Mouse (Mus musculus) hindbrain, embryonic 13.5 days (tissue): Measurements from ENCODE around the gene Heatr5b. TPM values are rescaled to one million over a fixed set of nuclear protein-coding genes. Genes with fewer than 3 reads are reported as not detected.

Experiments used
- ATAC-seq: fragments of 200-750 bp; cut with Nextera tagmentation; 2 replicates; pipeline ENCODE4 v1.8.0; 2017; ENCODE audit warnings: moderate TSS enrichment; ENCODE audit not compliant: low FRiP score
- H3K27ac ChIP-seq: fragments of 300-500 bp; sonication (generic); 2 replicates; pipeline ENCODE4 v1.5.1; 2015; ENCODE audit warnings: inconsistent platforms, mild to moderate bottlenecking, moderate library complexity
- H3K27me3 ChIP-seq: fragments of 300-500 bp; sonication (generic); 2 replicates; pipeline ENCODE4 v1.6.1; 2015; ENCODE audit warnings: mild to moderate bottlenecking, inconsistent platforms
- H3K36me3 ChIP-seq: fragments of 300-500 bp; sonication (generic); 2 replicates; pipeline ENCODE4 v1.6.1; 2015; ENCODE audit warnings: mild to moderate bottlenecking, inconsistent platforms
- H3K4me1 ChIP-seq: fragments of 300-500 bp; sonication (generic); replicated peaks from 2 replicates; pipeline ENCODE4 v1.6.1; 2015; ENCODE audit warnings: inconsistent platforms
- H3K4me2 ChIP-seq: fragments of 300-500 bp; sonication (generic); 2 replicates; pipeline ENCODE4 v1.6.1; 2015; ENCODE audit warnings: inconsistent platforms, mild to moderate bottlenecking, moderate library complexity
- H3K4me3 ChIP-seq: fragments of 300-500 bp; sonication (generic); 2 replicates; pipeline ENCODE4 v1.5.1; 2015; ENCODE audit warnings: mild to moderate bottlenecking, inconsistent platforms
- H3K9ac ChIP-seq: fragments of 300-500 bp; sonication (generic); 2 replicates; pipeline ENCODE4 v1.6.1; 2015; ENCODE audit warnings: mild to moderate bottlenecking, inconsistent platforms
- H3K9me3 ChIP-seq: fragments of 300-500 bp; sonication (generic); 2 replicates; pipeline ENCODE4 v1.6.1; 2016; ENCODE audit warnings: inconsistent platforms
- WGBS: fragments of 180-500 bp; shearing (Covaris S2); methylation state at CpG from one replicate; pipeline ENCODE4 v1.1.7; 2015; 5-methylcytosine and 5-hydroxymethylcytosine counted together
- polyA plus RNA-seq: library from polyadenylated mRNA; unstranded; fragments of >200 nt; fragmentation: Nextera tagmentation; extraction: Ambion mirVana; gene quantifications from 2 replicates; pipeline ENCODE4 v1.2.1, GENCODE M21; 2015

Gene Heatr5b
- polyA plus RNA-seq, 1 experiment from 2014 or later, result 20.4 TPM

DNA sequence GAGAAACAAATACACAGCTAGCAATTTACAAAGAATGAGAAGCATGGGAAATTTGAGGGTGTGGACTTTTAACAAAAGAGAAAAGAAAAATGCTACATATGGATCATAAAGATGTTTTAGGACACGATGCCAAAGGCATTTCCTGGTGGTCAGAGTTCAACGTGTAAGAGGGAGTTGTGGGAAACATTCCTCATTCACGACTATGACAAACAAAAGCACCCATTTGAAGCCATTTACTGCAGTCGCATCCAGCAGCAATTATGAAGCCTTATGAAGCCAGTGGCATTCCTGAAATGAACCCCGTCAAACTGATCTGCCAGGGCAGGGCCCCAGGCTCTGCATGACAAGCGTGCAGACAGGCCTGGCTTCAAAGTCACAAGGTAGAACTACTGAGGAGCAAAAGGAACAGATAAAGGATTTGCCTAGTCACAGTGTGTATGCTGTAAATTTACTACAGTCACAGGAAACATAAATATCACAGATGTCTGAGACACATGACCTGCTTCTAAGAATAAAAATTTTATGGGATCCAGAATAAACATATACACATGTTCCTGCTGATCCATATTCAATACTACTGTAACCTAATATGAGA, 110.6 kb downstream of the Heatr5b start:
- Histone ChIP-seq H3K4me2 (no peak overlapping the region), H3K4me1 (0 out of 2 replicates have a peak, but pooled peaks cover 6% of the 10 kb centered on the region), H3K27ac (no peak overlapping the region), H3K9ac (no peak overlapping the region), H3K36me3 (no peaks in the 10 kb centered on the region), H3K4me3 (no peak overlapping the region), H3K9me3 (no peaks in the 10 kb centered on the region; the same call in 1 of the 2 replicates), H3K27me3 (no peaks in the 10 kb centered on the region)
- no peak for ATAC-seq
- WGBS, result 79% methylated on average over 6 of the region's 6 CpGs

DNA sequence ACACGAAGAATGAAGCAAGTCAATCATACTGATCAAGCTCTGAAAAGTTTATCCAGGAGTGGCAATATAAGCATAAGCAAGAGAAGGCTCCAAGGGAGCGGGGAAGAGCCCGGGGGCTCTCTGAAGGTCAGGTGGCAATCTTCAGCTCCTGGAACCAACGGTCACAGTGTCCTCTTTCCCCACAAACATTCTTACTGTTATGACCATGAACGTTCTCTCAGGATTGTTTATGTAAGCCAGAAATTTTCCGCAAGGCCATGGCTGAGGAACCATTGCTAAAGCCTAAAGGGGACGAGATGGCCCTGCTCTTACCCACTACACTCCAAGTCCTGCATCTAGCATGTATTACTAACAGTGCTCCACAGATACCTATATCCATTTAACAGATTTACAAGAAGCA, 113.5 kb downstream of the Heatr5b start:
- ATAC-seq, result no peak
- no peak overlapping the region for H3K4me2 ChIP-seq
- peaks cover 12% of the 10 kb centered on the region for H3K36me3 ChIP-seq
- H3K27ac ChIP-seq, result no peak overlapping the region
- 0 out of 2 replicates have a peak, but pooled peaks cover under 1% of the 10 kb centered on the region for H3K4me1 ChIP-seq
- H3K27me3 ChIP-seq, result no peaks in the 10 kb centered on the region
- H3K4me3 ChIP-seq, result no peak overlapping the region
- 91% methylated on average over 7 of the region's 7 CpGs for WGBS
- H3K9ac ChIP-seq, result no peak overlapping the region
- no peaks in the 10 kb centered on the region; the same call in 1 of the 2 replicates for H3K9me3 ChIP-seq

GRCm38 (mm10) chr17:78719086-78719485, 116.1 kb downstream of the Heatr5b start:
- H3K27ac ChIP-seq, result no peak overlapping the region
- peaks cover 12% of the 10 kb centered on the region for H3K36me3 ChIP-seq
- WGBS, result 95% methylated on average over 13 of the region's 13 CpGs
- no peaks in the 10 kb centered on the region for H3K4me1 ChIP-seq
- no peak overlapping the region for H3K4me3 ChIP-seq
- no peaks in the 10 kb centered on the region for H3K27me3 ChIP-seq
- no peak overlapping the region for H3K9ac ChIP-seq
- ATAC-seq, result no peak
- H3K9me3 ChIP-seq, result no peaks in the 10 kb centered on the region
- H3K4me2 ChIP-seq, result no peak overlapping the region

GRCm38 (mm10) chr17:78710258-78710657, 124.9 kb downstream of the Heatr5b start:
- Histone ChIP-seq H3K27ac (no peak overlapping the region), H3K4me1 (no peaks in the 10 kb centered on the region), H3K4me2 (no peak overlapping the region), H3K9me3 (peaks cover 6% of the 10 kb centered on the region), H3K36me3 (peaks cover 10% of the 10 kb centered on the region; the same call in 1 of the 2 replicates), H3K9ac (no peak overlapping the region), H3K27me3 (no peaks in the 10 kb centered on the region), H3K4me3 (no peak overlapping the region)
- 84% methylated on average over 2 of the region's 2 CpGs for WGBS
- ATAC-seq, result no peak

DNA sequence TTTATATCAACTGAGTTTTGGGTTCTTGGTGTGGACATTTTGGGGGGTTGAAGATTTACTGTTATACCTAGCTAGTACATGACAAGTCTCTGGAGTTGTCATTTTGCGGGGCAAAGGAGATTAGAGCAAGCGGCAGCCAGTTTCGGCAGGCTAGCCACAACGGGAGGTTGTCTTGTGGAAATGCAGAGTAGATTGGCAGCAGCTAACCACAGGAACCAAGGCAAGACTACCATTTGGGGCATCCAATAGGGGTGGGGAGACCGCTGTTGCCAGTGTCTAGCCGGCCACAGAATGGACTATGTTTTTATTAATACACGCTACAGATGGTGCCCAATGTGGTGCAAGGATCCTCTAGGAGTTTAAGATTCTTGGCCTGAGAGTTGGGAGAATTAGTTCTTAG, 126.7 kb downstream of the Heatr5b start:
- Histone ChIP-seq H3K27ac (no peak overlapping the region), H3K36me3 (peaks cover 10% of the 10 kb centered on the region; the same call in 1 of the 2 replicates), H3K9me3 (peaks cover 6% of the 10 kb centered on the region), H3K27me3 (no peaks in the 10 kb centered on the region), H3K9ac (no peak overlapping the region), H3K4me2 (no peak overlapping the region), H3K4me3 (no peak overlapping the region), H3K4me1 (no peaks in the 10 kb centered on the region)
- 92% methylated on average over 7 of the region's 7 CpGs for WGBS
- ATAC-seq, result no peak

- peaks cover 15% of the 10 kb centered on the region for H3K36me3 ChIP-seq
Measured at GRCm38 (mm10) chr17:78702988-78703387, 132.2 kb downstream of the Heatr5b start.

More at GRCm38 (mm10) chr17:78702988-78703387, 132.2 kb downstream of the Heatr5b start:
- H3K4me3 ChIP-seq, result no peak overlapping the region
- H3K27ac ChIP-seq, result no peak overlapping the region
- 93% methylated on average over 7 of the region's 7 CpGs for WGBS
- no peaks in the 10 kb centered on the region for H3K4me1 ChIP-seq
- H3K27me3 ChIP-seq, result no peaks in the 10 kb centered on the region
- H3K9me3 ChIP-seq, result peaks cover 6% of the 10 kb centered on the region
- no peak overlapping the region for H3K4me2 ChIP-seq
- ATAC-seq, result no peak
- H3K9ac ChIP-seq, result no peak overlapping the region

Other genes with a start within 250 kb of the Heatr5b start
- gene Strn, start 98.2 kb downstream of the Heatr5b start, polyA plus RNA-seq, result 5.0 and 5.7 TPM in 2 replicates
- 48.8 and 52.7 TPM in 2 replicates for gene Gpatch11, start 203 bp upstream of the Heatr5b start, polyA plus RNA-seq
- 4.0 and 5.9 TPM in 2 replicates for gene Eif2ak2, start 47.2 kb upstream of the Heatr5b start, polyA plus RNA-seq
- not detected in 2 replicates for gene Sult6b1, start 71.6 kb upstream of the Heatr5b start, polyA plus RNA-seq
- 125 and 127 TPM in 2 replicates for gene Cebpzos, start 81.1 kb upstream of the Heatr5b start, polyA plus RNA-seq
- gene Cebpz, start 101.7 kb upstream of the Heatr5b start, polyA plus RNA-seq, result 57.3 and 61.0 TPM in 2 replicates
- 57.1 and 62.5 TPM in 2 replicates for gene Ndufaf7, start 101.8 kb upstream of the Heatr5b start, polyA plus RNA-seq
- 17.6 and 18.8 TPM in 2 replicates for gene Prkd3, start 185.5 kb upstream of the Heatr5b start, polyA plus RNA-seq
- gene Qpct, start 216.5 kb upstream of the Heatr5b start, polyA plus RNA-seq, result 12.4 and 13.2 TPM in 2 replicates